Mouse (Mus musculus) left cerebral cortex, postnatal 36 days (tissue): ENCODE results near the gene Jak3. TPM values are rescaled to one million over a fixed set of nuclear protein-coding genes. Genes with fewer than 3 reads are reported as not detected.
A peak's percentile ranks its signal among the peaks of the same experiment; 100 is the strongest.

Experiments
- DNase-seq, 2 experiments: peaks; one replicate each; pipeline ENCODE4 v3.0.0; 2021 to 2022; ENCODE audit warnings: low spot score in 2 of 2, mixed read lengths in 1 of 2
- intact Hi-C: fragments of 180-260 bp; cut with DNase I; formaldehyde crosslinking; loops from one replicate; pipeline ENCODE4 v1.15.1; 2025
- total RNA-seq, 2 experiments: library from RNA; stranded (reverse); gene quantifications; 2 replicates each; pipeline ENCODE4 v1.2.3; 2021

The Jak3 gene
- total RNA-seq, 2 experiments from 2014 or later, result 4.0 to 5.5 TPM

DNA sequence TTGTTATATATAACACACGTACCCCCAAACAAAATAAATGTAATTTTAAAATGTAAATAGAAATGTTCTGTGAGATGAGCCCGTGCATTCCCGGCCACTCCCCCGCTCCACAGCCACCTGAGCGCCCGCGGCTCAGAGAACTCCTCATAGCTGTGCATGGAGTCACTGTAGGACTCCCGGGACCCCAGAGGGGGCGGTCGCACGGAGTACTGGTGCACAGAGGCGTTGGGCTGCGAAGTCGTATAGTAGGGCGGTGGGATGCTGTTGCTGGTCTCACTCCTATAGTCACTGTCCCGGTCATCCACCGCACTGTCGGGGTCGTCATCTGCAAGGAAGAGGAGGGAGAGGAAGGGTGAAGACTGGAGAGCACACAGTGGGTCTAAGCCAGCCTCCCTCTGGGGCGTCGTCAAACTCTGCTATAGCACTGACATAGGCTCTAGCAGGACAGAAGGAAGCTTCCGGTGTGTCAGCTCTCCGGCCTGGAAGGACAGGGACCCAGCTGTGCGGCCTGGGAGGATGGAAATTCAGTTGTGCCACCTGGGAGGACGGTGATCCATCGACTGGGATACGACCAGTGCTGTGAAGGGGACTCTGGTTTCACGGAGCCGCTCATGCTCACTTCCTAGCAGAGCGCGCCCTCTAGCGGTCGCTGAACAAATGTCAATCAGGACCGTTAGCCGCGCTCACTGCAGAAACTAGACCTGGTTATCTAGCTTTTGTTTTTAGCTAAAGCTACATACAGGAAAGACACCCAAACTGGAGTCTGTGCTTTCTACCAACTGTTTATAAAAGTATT, 15.6 kb upstream of the Jak3 start:
- intact Hi-C loops, result loop anchor here (2.0 to 5.0 kb wide), 3 partner anchors 48 to 100 kb away; partner anchors contain the start of genes Colgalt1 and Fam129c
- DNase-seq, result peak; percentile 77 to 82

DNA sequence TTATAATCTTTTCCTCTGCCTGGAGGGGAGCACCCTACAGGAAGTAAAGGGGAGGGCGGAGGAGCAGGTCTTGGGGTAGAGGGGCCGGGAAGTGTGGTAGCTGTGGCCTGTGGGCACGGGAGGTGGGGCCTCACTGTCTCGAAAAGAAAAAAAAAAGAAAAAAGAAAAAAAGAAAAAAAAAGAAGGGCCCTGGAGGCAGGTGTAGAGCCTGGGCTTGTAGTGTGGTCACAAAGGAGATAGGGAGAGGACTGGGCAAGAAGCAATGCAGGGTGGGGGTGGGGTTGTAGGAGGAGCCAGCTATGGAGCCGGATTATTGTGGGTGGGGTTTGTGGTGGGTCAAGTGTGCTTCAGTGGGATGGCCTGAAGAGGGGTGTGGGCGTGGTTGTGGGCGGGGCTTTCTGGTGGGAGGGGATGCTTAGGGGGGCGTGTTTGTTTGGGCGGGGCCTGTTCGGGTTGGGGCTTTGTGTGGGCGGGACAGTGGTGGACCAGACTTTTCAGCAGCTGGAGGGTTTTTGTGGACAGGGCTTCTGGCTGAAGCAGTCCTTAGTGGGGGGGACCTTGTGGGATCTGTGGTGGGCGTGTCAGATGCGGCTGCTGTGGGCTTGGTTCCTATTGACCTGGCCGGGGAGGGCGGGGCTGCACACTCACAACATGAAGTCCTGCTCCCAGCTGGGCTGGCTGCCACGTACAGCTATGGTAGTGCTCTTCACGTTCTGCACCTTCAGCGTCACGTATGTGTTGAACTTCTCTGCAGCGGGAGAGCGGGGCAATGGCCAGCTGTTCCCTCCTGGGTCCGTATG, 10.6 kb upstream of the Jak3 start:
- intact Hi-C loops, result no loop called here

DNA sequence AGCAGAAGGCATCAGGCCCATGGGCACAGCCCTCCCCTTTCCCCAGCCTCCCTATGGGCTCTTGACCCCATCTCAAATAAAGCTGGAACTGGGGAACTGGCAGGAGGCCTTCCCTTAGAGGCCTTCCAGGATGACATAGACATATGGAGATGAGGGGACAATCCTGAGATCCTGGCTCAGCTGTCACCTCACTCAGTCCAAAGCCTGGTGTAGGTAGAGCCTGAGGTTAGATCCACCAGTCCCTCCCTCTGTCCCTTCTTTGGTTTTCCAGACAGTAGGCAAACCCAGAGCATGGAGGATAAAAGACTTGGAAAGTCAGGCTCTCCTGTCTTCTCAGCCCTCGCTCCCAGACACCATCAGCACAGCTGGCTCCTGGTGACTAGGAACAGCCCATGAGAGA, 9.2 kb upstream of the Jak3 start:
- intact Hi-C loops, result no loop called here
- no peak for DNase-seq

More for the DNA sequence above, 10.6 kb upstream of the Jak3 start:
- DNase-seq, result no peak

DNA sequence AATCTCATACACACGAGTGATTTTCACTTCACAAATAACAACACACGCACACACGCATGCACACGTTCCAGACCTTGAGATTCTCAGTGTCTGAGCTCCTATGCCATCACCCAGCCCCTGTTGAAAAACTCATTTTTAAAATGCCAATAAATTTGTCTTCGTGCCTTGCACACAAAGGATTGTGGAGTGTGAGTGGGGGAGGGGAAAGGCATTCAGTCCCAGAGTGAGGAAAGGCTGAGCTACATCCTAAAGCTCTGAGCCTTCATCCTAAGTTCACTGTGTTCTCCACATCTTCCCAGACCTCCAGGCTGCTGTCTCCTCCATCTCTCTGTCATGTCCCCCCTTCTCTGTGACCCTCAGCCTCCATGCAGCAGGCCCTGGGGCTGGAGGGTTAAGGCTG, 8.8 kb upstream of the Jak3 start:
- DNase-seq, result no peak
- intact Hi-C loops, result no loop called here

DNA sequence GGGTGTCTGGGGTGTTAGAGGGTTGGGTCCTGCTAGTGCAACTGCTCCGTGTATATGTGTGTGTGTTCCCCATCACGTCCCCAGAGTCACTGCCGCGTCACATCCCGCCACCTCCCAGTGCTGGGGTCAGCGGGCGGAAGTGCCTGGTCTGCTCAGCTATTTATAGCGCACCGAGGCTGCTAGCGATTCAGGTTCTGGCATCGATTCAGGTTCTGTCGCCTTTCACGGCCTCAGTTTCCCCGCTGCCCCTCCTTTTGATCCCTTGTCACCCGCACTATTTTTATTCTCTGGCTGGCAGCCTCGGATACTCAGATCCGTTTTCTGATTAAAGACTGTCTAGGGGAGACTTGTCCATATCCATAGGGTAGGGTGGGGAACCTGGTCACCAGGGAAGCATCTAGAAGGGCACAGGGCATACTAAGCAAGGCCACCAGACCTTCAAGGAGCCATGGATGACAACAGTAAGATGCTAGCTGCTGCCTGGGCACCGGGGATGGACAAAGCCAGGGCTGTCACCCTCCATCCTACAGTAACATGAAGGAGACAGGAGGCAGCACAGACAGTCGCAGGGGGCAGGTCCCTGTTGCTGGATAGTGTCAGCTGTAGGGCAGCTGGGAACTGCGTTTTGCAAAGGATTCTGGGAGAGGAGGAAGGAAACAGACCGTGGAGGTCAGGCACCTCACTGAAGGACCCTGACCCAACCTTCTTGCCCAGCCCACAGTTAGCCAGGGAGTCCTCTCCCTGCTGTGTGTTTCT, 7.7 kb upstream of the Jak3 start:
- intact Hi-C loops, result no loop called here
- DNase-seq, result no peak

DNA sequence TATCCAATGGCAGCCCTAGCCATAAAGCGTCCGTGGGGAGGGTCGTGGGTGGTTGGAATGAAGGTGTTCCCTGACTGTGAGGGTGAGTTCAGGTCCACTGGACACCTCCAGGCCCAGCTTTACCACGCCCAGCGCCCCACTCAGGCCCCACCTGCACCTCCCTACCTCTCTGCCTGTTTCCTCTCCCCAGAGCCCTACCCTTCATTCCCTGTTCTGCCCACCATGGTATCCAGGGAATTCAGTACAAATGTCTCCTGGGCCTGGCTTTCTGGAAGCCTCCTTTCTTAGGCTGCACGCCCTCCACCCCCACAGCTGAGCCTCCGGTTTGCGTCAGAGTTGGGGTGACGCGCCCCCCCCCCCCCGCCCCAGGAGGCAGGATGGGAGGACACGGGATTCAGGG, 5.9 kb upstream of the Jak3 start:
- no peak for DNase-seq
- intact Hi-C loops, result loop anchor here (5.0 kb wide), 1 partner anchor 52 kb away; no protein-coding TSS in a partner anchor

DNA sequence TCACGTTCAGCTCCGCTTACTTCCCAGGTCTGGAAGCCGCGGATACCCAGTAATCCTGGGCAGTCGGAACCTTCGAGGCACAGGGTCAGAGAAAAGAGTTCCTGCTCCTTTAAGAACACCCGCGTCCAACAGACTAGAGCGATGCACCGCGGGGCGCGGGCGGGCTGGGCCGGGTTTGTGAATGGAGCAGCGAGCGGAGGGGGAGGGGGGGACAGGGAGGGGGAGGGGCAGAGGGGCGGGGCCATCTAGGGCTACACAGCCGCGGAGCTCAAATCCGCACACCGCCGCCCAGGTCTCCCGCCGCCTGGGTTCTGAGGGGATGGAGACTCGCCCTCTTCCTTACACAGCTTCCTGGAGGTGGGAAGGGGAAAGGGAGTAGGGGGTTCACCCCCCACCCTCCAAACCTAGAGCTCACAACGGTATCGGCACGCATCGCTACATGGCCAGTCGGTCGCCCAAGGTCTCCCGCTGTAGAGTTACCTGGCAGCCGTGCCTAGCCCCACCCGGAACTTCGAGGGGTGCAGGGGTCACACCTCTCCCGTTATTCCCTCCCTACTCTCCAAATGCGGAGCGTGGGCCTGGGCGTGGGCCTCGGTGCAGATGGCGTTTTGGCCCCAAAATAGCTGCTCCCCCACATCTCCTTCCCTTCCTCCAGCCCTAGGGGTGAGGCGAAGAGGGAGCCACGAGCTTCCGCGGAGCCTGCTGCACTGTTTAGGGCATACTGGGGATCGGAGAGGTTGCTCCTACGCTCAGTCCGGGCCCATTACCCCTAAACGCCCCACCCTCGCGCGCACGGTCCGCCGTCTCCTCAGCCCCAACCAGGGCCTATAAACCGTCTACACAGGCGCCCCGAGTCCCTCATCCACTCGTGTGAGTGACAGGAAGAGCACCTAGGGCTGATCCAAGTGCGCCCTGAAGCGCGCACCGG, 5.2 kb upstream of the Jak3 start:
- peak; percentile 79 to 81 for DNase-seq
- intact Hi-C loops, result loop anchor here (5.0 kb wide), 1 partner anchor 51 kb away; no protein-coding TSS in a partner anchor

DNA sequence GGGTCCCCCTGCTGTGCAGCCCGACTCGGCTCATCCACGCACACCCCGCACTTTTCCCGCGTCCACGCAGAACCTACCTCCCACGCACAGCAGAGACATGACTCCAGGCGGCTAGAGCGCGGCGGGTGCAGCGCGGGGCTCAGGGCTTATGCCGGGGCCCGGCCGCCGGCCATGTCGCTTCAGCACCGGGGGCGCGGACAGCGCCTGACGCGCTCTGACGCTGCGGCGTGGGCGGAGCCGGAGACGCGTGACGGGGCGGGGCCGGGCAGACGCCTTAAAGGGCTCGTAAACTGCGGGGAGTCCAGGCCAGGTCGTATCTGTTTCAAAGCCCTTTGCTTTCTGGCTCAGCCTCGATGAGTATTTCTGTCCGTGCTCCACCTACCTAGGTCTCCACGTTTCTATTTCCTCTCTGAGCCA, 4.5 kb upstream of the Jak3 start, which contains the start of gene Unc13a:
Gene Unc13a, minus strand, starts transcription at position 209 of the 417 bp plus-strand sequence.
- intact Hi-C loops, result loop anchor here (5.0 kb wide), 1 partner anchor 51 kb away; no protein-coding TSS in a partner anchor
- DNase-seq, result peak; percentile 90 to 93

DNA sequence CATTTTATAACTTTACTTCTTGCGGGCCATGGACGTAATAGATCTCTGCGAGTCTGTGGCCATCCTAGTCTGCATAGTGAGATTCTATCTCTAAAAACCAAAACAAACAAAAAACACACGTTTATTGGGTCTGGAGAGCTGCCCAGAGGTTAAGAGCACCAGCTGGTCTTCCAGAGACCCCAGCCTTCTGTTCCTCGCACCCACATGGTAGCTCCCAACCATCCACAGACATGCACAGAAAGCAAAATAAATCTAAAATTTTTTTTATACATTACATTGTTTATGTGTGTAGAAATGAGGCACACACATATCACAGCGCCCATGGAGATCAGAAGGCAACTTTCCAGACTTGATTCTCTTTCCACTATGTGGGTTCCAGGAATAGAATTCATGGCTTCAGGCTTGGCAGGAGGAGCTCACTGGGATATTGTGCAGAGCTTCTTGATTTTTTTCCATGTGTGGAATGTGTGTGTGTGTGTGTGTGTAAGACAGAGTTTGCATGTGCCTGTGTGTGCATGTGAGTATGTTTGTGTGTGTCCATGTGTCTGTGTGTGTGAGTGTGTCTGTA, 3.8 kb upstream of the Jak3 start:
- intact Hi-C loops, result loop anchor here (5.0 kb wide), 1 partner anchor 50 kb away; no protein-coding TSS in a partner anchor
- DNase-seq, result no peak

DNA sequence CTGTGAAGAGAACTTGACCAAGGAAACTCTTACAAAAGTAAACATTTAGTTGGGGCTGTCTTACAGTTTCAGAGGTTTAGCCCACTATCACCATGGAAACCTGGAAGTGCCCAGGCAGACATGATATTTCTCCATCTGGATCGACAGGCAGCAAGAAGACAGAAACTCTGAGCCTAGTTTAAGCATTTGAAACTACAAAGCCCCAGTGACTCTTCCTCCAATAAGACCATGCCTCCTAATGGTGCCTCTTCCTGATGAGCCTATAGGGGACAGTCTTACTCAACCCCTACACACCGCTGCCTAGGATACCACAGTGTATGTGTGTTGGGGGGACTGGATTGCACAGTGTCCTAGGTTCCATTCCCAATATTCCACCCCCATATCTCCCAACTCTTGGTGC, 2.0 kb upstream of the Jak3 start:
- intact Hi-C loops, result loop anchor here (5.0 kb wide), 1 partner anchor 48 kb away; no protein-coding TSS in a partner anchor
- no peak for DNase-seq

DNA sequence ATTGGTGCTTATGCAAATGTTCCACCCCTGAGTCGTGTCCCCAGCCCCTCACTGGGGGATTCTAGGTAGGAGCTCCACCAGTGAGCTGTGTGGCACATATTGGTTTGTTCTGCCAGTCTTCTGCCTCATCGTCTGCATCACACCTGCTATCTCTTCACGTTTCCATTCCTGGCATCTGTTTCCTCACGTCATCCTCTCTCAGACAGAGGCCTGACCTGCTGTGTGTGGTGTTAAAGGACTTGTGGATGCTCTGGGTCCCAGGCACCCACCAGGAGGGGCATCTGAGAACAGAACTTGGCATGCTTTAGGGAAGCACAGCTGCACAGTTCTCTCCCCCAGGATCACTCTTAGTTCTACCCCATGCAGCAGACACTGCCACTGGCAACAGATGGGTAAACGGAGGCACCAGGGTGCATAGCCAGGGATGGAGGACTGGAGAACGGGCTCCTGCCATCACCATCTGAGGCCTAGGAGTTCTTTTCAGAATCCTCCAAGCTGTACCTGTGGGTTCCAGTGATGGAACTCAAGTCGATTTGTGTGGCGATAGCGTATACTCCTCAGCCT, 558 bp upstream of the Jak3 start:
- intact Hi-C loops, result no loop called here
- DNase-seq, result no peak

DNA sequence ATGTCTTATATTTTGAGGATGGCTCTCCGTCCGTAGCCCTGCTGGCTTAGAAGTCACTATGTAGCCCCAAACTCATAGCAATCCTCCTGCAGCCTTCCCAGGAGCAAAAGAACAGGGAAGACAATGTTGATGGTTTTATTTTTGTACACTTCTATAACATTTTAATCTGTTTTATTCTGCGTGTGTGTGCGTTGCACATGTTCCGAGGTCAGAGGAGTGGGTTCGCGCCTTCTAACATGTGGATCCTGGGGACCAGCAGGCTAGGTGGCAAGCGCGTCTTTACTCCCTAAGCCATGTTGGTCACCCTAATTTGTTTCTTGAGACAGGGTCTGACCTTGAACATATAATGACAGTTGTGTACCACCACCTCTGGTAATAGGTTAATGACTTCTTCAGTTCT, 707 bp downstream of the Jak3 start:
- no peak for DNase-seq
- intact Hi-C loops, result no loop called here

DNA sequence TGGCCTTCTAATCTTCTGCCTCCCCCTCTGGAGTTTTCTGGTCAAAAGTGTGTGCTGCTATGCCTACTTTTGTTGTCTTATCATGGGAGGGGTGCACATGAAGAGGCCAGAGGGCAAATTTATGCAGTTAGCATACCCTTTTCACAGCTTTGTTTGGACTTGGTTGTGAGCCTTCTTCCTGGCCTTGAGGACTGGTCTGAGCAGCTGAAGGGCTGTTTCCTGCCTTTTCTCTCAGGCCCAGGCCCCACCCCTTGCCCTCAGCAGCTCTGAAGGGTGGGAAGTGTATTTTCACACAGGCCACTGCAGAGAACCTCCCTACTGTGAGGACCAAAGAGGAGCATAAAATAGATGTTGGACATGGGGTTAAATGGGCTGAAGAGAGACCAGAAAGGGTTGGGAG, 1.5 kb downstream of the Jak3 start:
- intact Hi-C loops, result no loop called here
- no peak for DNase-seq

DNA sequence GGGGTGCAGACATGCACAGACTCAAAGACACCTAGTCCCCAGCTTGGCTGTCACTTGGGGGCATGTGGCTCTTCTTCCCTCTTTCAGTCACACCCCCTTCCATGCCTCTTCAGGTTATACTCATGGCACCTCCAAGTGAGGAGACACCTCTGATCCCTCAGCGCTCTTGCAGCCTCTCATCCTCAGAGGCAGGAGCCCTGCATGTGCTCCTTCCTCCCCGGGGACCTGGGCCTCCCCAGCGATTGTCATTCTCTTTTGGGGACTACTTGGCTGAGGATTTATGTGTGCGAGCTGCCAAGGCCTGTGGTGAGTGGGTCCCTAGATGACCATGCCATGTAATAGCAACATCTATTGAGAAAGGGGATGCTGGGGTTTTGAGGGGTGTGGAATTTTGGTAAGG, 2.1 kb downstream of the Jak3 start:
- no peak for DNase-seq
- intact Hi-C loops, result no loop called here

DNA sequence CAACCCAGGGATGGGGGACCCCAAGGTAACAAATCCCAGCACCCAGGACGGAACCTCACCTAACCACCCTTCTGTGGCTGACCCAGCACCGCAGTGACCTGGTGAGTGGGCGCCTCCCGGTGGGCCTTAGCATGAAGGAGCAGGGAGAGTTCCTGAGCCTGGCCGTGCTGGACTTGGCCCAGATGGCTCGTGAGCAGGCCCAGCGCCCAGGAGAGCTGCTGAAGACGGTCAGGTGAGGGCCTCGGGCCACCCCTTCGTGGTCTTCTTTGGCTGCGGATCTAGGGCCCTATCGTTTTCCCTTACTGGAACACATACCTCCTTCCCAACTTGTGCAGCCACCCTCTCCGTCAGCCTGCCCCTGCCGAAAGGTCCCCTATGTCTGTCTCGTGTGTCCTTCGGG, 3.0 kb downstream of the Jak3 start:
- DNase-seq, result no peak
- intact Hi-C loops, result no loop called here

DNA sequence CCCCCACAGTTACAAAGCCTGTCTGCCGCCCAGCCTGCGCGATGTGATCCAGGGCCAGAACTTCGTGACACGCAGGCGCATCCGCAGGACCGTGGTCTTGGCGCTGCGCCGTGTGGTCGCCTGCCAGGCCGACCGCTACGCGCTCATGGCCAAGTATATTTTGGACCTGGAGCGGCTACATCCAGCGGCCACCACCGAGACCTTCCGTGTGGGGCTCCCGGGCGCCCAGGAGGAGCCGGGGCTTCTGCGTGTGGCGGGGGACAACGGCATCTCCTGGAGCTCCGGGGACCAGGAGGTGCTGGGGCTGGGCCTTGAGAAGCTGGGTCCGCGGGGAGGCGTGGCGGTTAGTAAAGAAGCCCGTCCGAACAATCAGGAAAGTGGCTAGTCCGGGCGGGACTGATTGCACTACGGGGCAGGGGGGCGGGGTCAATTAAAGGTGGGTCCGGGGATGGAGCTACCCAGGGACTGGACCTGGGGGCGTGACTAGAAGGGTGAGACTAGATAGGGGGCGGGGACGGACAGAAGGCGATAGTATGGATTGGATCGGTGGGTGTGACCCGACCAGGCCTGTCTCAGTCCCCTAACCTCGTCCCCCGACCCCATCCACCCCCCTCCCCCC, 3.6 kb downstream of the Jak3 start:
- no peak for DNase-seq
- intact Hi-C loops, result no loop called here

DNA sequence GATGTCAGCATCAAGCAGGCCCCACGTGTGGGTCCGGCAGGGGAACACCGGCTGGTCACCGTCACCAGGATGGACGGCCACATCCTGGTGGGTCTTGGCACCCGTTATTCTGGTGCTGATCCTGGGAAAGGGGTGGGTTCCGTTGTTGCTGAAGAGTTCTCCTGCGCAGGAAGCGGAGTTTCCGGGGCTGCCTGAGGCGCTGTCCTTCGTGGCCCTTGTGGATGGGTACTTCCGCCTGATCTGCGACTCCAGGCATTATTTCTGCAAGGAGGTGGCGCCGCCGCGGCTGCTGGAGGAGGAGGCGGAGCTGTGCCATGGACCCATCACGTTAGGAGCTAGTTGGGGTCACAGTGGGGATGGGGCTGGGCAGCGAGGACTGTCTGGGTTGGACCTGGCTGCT, 4.4 kb downstream of the Jak3 start:
- intact Hi-C loops, result no loop called here
- no peak for DNase-seq
